Mouse (Mus musculus) spleen, postnatal 10 days (tissue): ENCODE results near the gene Sp7.

Source experiments
- DNase-seq, 2 experiments: peaks; one replicate each; pipeline ENCODE4 v3.0.0; 2021 to 2022; ENCODE audit warnings: low spot score in 2 of 2

The Sp7 gene

GRCm38 (mm10) chr15:102388942-102389341 lies 22.0 kb upstream of the Sp7 start:
- DNase-seq: no peak

GRCm38 (mm10) chr15:102386640-102387039 lies 19.7 kb upstream of the Sp7 start:
- DNase-seq: peak in 1 of 2 experiments; percentile 46

GRCm38 (mm10) chr15:102383671-102384070 lies 16.7 kb upstream of the Sp7 start:
- no peak for DNase-seq

- peak; percentile 74 to 84 for DNase-seq
These were observed 14.6 kb upstream of the Sp7 start for GRCm38 (mm10) chr15:102381575-102381974.

- DNase-seq: peak in 1 of 2 experiments; percentile 35
These were observed 10.9 kb upstream of the Sp7 start for GRCm38 (mm10) chr15:102377810-102378262.

GRCm38 (mm10) chr15:102377163-102377543 lies 10.2 kb upstream of the Sp7 start:
- peak; percentile 77 to 90 for DNase-seq

GRCm38 (mm10) chr15:102376453-102377162 lies 9.6 kb upstream of the Sp7 start:
- DNase-seq: peak; percentile 60 to 62

- no peak for DNase-seq
These were observed 3.7 kb upstream of the Sp7 start for GRCm38 (mm10) chr15:102370727-102371126.

GRCm38 (mm10) chr15:102369972-102370371 lies 3.0 kb upstream of the Sp7 start:
- DNase-seq: no peak

GRCm38 (mm10) chr15:102366238-102366637 lies 744 bp downstream of the Sp7 start:
- no peak for DNase-seq

GRCm38 (mm10) chr15:102364678-102365077 lies 2.3 kb downstream of the Sp7 start:
- DNase-seq: no peak

- DNase-seq: no peak
These were observed 4.3 kb downstream of the Sp7 start for GRCm38 (mm10) chr15:102362648-102363047.

- no peak for DNase-seq
These were observed 8.1 kb downstream of the Sp7 start for GRCm38 (mm10) chr15:102358834-102359233.

GRCm38 (mm10) chr15:102358126-102358525 lies 8.9 kb downstream of the Sp7 start:
- DNase-seq: no peak

- no peak for DNase-seq
These were observed 10.3 kb downstream of the Sp7 start for GRCm38 (mm10) chr15:102356501-102357325.

GRCm38 (mm10) chr15:102355871-102356441 lies 11.0 kb downstream of the Sp7 start:
- DNase-seq: no peak

- peak; percentile 30 to 52 for DNase-seq
These were observed 11.7 kb downstream of the Sp7 start for GRCm38 (mm10) chr15:102355134-102355870.

- no peak for DNase-seq
These were observed 13.0 kb downstream of the Sp7 start for GRCm38 (mm10) chr15:102353986-102354385.

GRCm38 (mm10) chr15:102352177-102352576 lies 14.8 kb downstream of the Sp7 start:
- DNase-seq: peak in 1 of 2 experiments; percentile 37

GRCm38 (mm10) chr15:102350942-102351291 lies 16.1 kb downstream of the Sp7 start:
- no peak for DNase-seq

- peak; percentile 96 to 97 for DNase-seq
These were observed 16.6 kb downstream of the Sp7 start, which contains the start of gene Aaas for GRCm38 (mm10) chr15:102350138-102350941. Aaas (minus strand) TSS chr15:102350771.
